Mouse (Mus musculus): ENCODE results near the gene Zfp618.

GRCm38 (mm10) chr4:63100478-63100877 lies 135.1 kb downstream of the Zfp618 start:
- TF ChIP-seq CTCF (IDR thresholded peaks at IDR 0.05; ENCODE audit: insufficient read depth, low read depth, low read length), result no peak
- TF ChIP-seq POLR2A (IDR thresholded peaks at IDR 0.05; ENCODE audit: insufficient read depth, low read depth, low read length), result no peak
